Mouse (Mus musculus) embryonic facial prominence, embryonic 14.5 days (tissue): ENCODE data around the gene Stat4. TPM values are rescaled to one million over a fixed set of nuclear protein-coding genes. Genes with fewer than 3 reads are reported as not detected.

Experiments
- ATAC-seq: fragments of 200-750 bp; cut with Nextera tagmentation; 2 replicates; pipeline ENCODE4 v1.8.0; 2017; ENCODE audit warnings: low read depth, moderate number of reproducible peaks, moderate TSS enrichment
- DNase-seq: peaks from one replicate; pipeline ENCODE4 v3.0.0-alpha.2; 2015; ENCODE audit warnings: low spot score
- H3K27ac ChIP-seq: fragments of 300-500 bp; sonication (generic); replicated peaks from 2 replicates; pipeline ENCODE4 v1.5.1; 2014; ENCODE audit warnings: low read depth, mild to moderate bottlenecking, low read length, moderate library complexity
- H3K27me3 ChIP-seq: fragments of 300-500 bp; sonication (generic); replicated peaks from 2 replicates; pipeline ENCODE4 v1.6.1; 2014; ENCODE audit warnings: low read length; ENCODE audit not compliant: control insufficient read depth, insufficient read depth
- H3K36me3 ChIP-seq: fragments of 300-500 bp; sonication (generic); 2 replicates; pipeline ENCODE4 v1.6.1; 2014; ENCODE audit warnings: low read length, mixed read lengths; ENCODE audit not compliant: control insufficient read depth, insufficient read depth
- H3K4me1 ChIP-seq: fragments of 300-500 bp; sonication (generic); 2 replicates; pipeline ENCODE4 v1.6.1; 2014; ENCODE audit warnings: antibody characterized with exemption, low read length; ENCODE audit not compliant: control insufficient read depth, insufficient read depth
- H3K4me2 ChIP-seq: fragments of 300-500 bp; sonication (generic); 2 replicates; pipeline ENCODE4 v1.6.1; 2014; ENCODE audit warnings: low read depth, mild to moderate bottlenecking, low read length, moderate library complexity, mixed read lengths
- H3K4me3 ChIP-seq: fragments of 300-500 bp; sonication (generic); 2 replicates; pipeline ENCODE4 v1.5.1; 2014; ENCODE audit warnings: low read depth, mild to moderate bottlenecking, low read length
- H3K9ac ChIP-seq: fragments of 300-500 bp; sonication (generic); 2 replicates; pipeline ENCODE4 v1.6.1; 2014; ENCODE audit warnings: low read depth, mild to moderate bottlenecking, low read length, moderate library complexity, mixed read lengths
- H3K9me3 ChIP-seq: fragments of 300-500 bp; sonication (generic); 2 replicates; pipeline ENCODE4 v1.6.1; 2016; ENCODE audit warnings: low read length; ENCODE audit not compliant: control insufficient read depth
- WGBS: fragments of 180-500 bp; shearing (Covaris S2); extraction: QIAGEN DNeasy Blood & Tissue Kit; methylation state at CpG from one replicate; pipeline ENCODE4 v1.1.7; 2014; 5-methylcytosine and 5-hydroxymethylcytosine counted together
- polyA plus RNA-seq: library from polyadenylated mRNA; unstranded; fragments of >200 nt; fragmentation: Nextera tagmentation; extraction: Ambion mirVana; gene quantifications from 2 replicates; pipeline ENCODE4 v1.2.1, GENCODE M21; 2014

The Stat4 gene
- polyA plus RNA-seq, 1 experiment from 2014 or later: 1.1 TPM

DNA sequence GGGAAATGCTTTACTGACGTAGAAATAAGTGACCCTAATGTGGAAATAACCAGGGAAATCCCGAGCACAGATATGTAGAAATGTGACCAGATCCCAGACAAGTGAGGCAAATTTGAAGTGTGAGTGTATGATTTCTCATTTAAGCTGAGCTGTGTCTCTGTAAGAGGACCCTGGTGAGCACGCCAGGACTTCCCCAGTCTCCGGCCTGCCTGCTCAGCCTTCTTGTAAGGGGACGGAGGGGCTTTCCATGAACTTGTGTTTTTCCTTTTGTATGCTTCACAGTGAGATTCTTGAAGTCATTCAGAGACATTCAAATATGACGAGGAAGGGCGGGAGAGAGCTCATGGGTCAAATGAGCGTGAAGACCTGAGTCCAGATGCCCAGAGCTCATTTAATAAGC lies 146.3 kb downstream of the Stat4 start:
- WGBS: 83% methylated on average over 8 of the region's 8 CpGs
- Histone ChIP-seq H3K36me3 (peaks cover 7% of the 10 kb centered on the region; the same call in 1 of the 2 replicates), H3K27me3 (no peaks in the 10 kb centered on the region), H3K4me2 (no peak overlapping the region), H3K9ac (no peak overlapping the region), H3K4me3 (no peak overlapping the region), H3K4me1 (no peaks in the 10 kb centered on the region), H3K9me3 (no peaks in the 10 kb centered on the region), H3K27ac (no peak overlapping the region)
- no peak for DNase-seq
- ATAC-seq: no peak

DNA sequence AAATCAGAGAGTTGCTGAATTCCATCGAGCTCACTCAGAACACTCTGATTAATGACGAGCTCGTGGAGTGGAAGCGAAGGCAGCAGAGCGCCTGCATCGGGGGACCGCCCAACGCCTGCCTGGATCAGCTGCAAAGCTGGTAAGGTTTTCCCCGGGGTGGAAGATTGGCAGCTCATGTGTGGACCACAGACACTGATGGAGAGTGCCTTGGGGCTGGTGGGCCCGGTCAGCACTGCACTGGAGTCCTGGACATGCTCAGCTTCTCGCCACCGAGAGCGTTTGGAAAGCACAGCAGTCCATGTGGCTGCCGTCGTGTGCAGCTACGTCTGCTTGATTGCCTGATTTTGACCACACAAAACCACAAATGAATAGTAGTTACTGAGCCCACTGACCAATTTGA lies 150.3 kb downstream of the Stat4 start:
- Histone ChIP-seq H3K27ac (no peak overlapping the region), H3K4me3 (no peak overlapping the region), H3K9me3 (no peaks in the 10 kb centered on the region), H3K9ac (no peak overlapping the region), H3K4me1 (no peaks in the 10 kb centered on the region), H3K4me2 (no peak overlapping the region), H3K27me3 (no peaks in the 10 kb centered on the region), H3K36me3 (peaks cover 19% of the 10 kb centered on the region)
- ATAC-seq (peak; percentile 15; the same call in 1 of the 2 replicates), DNase-seq (no peak)
- 61% methylated on average over 16 of the region's 16 CpGs for WGBS

GRCm38 (mm10) chr1:52140534-52140933 lies 153.6 kb downstream of the Stat4 start:
- Histone ChIP-seq H3K36me3 (peaks cover 18% of the 10 kb centered on the region; the same call in 1 of the 2 replicates), H3K4me2 (no peak overlapping the region), H3K27me3 (no peaks in the 10 kb centered on the region), H3K27ac (no peak overlapping the region), H3K9me3 (no peaks in the 10 kb centered on the region), H3K4me3 (no peak overlapping the region), H3K9ac (no peak overlapping the region), H3K4me1 (no peaks in the 10 kb centered on the region)
- ATAC-seq (no peak), DNase-seq (no peak)
- 88% methylated on average over 9 of the region's 9 CpGs for whole genome bisulfite sequencing

- Histone ChIP-seq H3K9me3 (no peaks in the 10 kb centered on the region), H3K4me3 (no peak overlapping the region), H3K27me3 (no peaks in the 10 kb centered on the region), H3K4me2 (no peak overlapping the region), H3K9ac (no peak overlapping the region), H3K4me1 (no peaks in the 10 kb centered on the region), H3K27ac (no peak overlapping the region), H3K36me3 (peaks cover 18% of the 10 kb centered on the region; the same call in 1 of the 2 replicates)
- ATAC-seq: no peak
- WGBS: 69% methylated on average over 3 of the region's 3 CpGs
- no peak for DNase-seq
Observed at GRCm38 (mm10) chr1:52141482-52141881, 154.5 kb downstream of the Stat4 start.

DNA sequence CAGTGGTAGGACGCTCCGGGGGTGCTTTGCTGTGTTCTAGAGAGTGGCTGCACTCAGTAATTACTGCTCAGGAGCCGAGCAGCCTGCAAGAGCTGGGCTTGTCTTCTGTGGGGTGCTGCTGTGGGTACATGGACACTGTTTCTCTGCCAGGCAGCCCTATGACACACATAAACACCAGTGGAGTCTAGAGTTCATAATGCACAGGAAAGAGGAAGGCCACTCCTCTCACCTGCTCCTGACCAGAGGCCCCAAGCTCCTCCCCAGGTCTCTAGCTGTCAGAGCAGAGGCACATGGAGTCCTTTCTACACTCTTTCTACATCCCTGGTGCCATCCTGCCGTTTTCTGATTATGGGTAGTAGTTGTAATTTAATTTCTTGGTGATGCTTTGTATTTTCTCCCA lies 155.2 kb downstream of the Stat4 start:
- no peak overlapping the region for H3K4me3 ChIP-seq
- WGBS: 60% methylated on average over 4 of the region's 4 CpGs
- H3K27me3 ChIP-seq: no peaks in the 10 kb centered on the region
- no peak overlapping the region for H3K9ac ChIP-seq
- DNase-seq (no peak), ATAC-seq (no peak)
- no peak overlapping the region for H3K27ac ChIP-seq
- H3K4me1 ChIP-seq: no peaks in the 10 kb centered on the region
- no peak overlapping the region for H3K4me2 ChIP-seq
- no peaks in the 10 kb centered on the region for H3K9me3 ChIP-seq
- H3K36me3 ChIP-seq: peaks cover 18% of the 10 kb centered on the region; the same call in 1 of the 2 replicates

DNA sequence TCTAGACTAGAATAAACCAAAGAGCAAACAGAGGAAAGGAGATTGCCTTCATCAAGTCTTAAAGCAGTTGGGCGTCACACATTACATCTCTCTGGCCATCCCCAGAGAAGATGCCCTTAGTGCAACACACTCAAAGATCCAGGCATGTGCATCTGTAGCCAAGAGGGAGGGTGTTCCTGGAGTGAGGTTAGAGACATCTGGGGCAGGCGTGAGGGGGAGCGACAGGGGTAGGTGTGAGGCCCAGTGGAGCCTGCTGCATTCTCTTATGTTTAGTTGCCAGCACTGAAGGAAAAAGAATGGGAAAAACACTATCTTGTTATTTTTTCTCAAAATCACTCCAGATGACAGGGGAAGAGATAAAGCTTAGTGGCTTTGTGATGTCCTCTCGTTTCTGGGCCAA lies 156.2 kb downstream of the Stat4 start:
- Histone ChIP-seq H3K4me2 (no peak overlapping the region), H3K9ac (no peak overlapping the region), H3K4me3 (no peak overlapping the region), H3K36me3 (peaks cover 18% of the 10 kb centered on the region; the same call in 1 of the 2 replicates), H3K27ac (no peak overlapping the region), H3K27me3 (no peaks in the 10 kb centered on the region), H3K4me1 (no peaks in the 10 kb centered on the region), H3K9me3 (no peaks in the 10 kb centered on the region)
- DNase-seq (no peak), ATAC-seq (no peak)
- WGBS: 74% methylated on average over 4 of the region's 4 CpGs

GRCm38 (mm10) chr1:52143596-52144156 lies 156.7 kb downstream of the Stat4 start:
- Histone ChIP-seq H3K4me3 (no peak overlapping the region), H3K9me3 (no peaks in the 10 kb centered on the region), H3K27me3 (no peaks in the 10 kb centered on the region), H3K4me2 (no peak overlapping the region), H3K36me3 (peaks cover 18% of the 10 kb centered on the region; the same call in 1 of the 2 replicates), H3K27ac (no peak overlapping the region), H3K9ac (no peak overlapping the region), H3K4me1 (no peaks in the 10 kb centered on the region)
- 68% methylated on average over 7 of the region's 7 CpGs for WGBS
- ATAC-seq (no peak), DNase-seq (no peak)

- Histone ChIP-seq H3K27me3 (no peaks in the 10 kb centered on the region), H3K36me3 (peaks cover 12% of the 10 kb centered on the region; the same call in 1 of the 2 replicates), H3K4me1 (peaks cover 7% of the 10 kb centered on the region; the same call in 1 of the 2 replicates), H3K9ac (no peak overlapping the region), H3K9me3 (no peaks in the 10 kb centered on the region), H3K27ac (no peak overlapping the region), H3K4me3 (no peak overlapping the region), H3K4me2 (no peak overlapping the region)
- DNase-seq: no peak
- WGBS: 89% methylated on average over 10 of the region's 10 CpGs
- no peak for ATAC-seq
Observed at GRCm38 (mm10) chr1:52144907-52145306, 158.0 kb downstream of the Stat4 start.
